Mouse (Mus musculus): ENCODE measurements around the gene Galc.

The Galc gene

GRCm38 (mm10) chr12:98258845-98259517 is at the start of gene Galc:
Gene Galc, minus strand, starts transcription at chr12:98259459.
- in situ Hi-C loops (cut with MseI, MboI) = no loop called here

GRCm38 (mm10) chr12:98307179-98307915 is 48.1 kb upstream of the Galc start:
- in situ Hi-C loops (cut with MseI, MboI) = no loop called here

- in situ Hi-C loops (cut with MseI, MboI) = no loop called here
Measured at GRCm38 (mm10) chr12:98303013-98303412, 43.8 kb upstream of the Galc start.

GRCm38 (mm10) chr12:98301980-98302379 is 42.7 kb upstream of the Galc start:
- in situ Hi-C loops (cut with MseI, MboI) = no loop called here

GRCm38 (mm10) chr12:98294241-98294640 is 35.0 kb upstream of the Galc start:
- in situ Hi-C loops (cut with MseI, MboI) = no loop called here

- in situ Hi-C loops (cut with MseI, MboI) = no loop called here
Measured at GRCm38 (mm10) chr12:98292278-98292677, 33.0 kb upstream of the Galc start.

GRCm38 (mm10) chr12:98290475-98290874 is 31.2 kb upstream of the Galc start:
- in situ Hi-C loops (cut with MseI, MboI) = no loop called here

GRCm38 (mm10) chr12:98284477-98284876 is 25.2 kb upstream of the Galc start:
- in situ Hi-C loops (cut with MseI, MboI) = loop anchor here in 1 of 2 experiments (5.0 kb wide), 1 partner anchor 63 kb away; no protein-coding TSS in a partner anchor

GRCm38 (mm10) chr12:98283487-98283860 is 24.2 kb upstream of the Galc start:
- in situ Hi-C loops (cut with MseI, MboI) = loop anchor here in 1 of 2 experiments (5.0 kb wide), 1 partner anchor 64 kb away; no protein-coding TSS in a partner anchor

GRCm38 (mm10) chr12:98282776-98283486 is 23.7 kb upstream of the Galc start:
- in situ Hi-C loops (cut with MseI, MboI) = loop anchor here in 1 of 2 experiments (5.0 kb wide), 1 partner anchor 64 kb away; no protein-coding TSS in a partner anchor

GRCm38 (mm10) chr12:98280996-98281395 is 21.7 kb upstream of the Galc start:
- in situ Hi-C loops (cut with MseI, MboI) = loop anchor here in 1 of 2 experiments (5.0 kb wide), 1 partner anchor 66 kb away; no protein-coding TSS in a partner anchor

GRCm38 (mm10) chr12:98280530-98280929 is 21.3 kb upstream of the Galc start:
- in situ Hi-C loops (cut with MseI, MboI) = loop anchor here in 1 of 2 experiments (5.0 kb wide), 1 partner anchor 67 kb away; no protein-coding TSS in a partner anchor

- in situ Hi-C loops (cut with MseI, MboI) = loop anchor here in 1 of 2 experiments (10.0 kb wide), 1 partner anchor 72 kb away; no protein-coding TSS in a partner anchor
Measured at GRCm38 (mm10) chr12:98272433-98272832, 13.2 kb upstream of the Galc start.

GRCm38 (mm10) chr12:98270810-98271566 is 11.7 kb upstream of the Galc start:
- in situ Hi-C loops (cut with MseI, MboI) = loop anchor here in 1 of 2 experiments (10.0 kb wide), 1 partner anchor 74 kb away; no protein-coding TSS in a partner anchor

- in situ Hi-C loops (cut with MseI, MboI) = loop anchor here in 1 of 2 experiments (10.0 kb wide), 1 partner anchor 75 kb away; no protein-coding TSS in a partner anchor
Measured at GRCm38 (mm10) chr12:98269791-98270745, 10.8 kb upstream of the Galc start.

- in situ Hi-C loops (cut with MseI, MboI) = no loop called here
Measured at GRCm38 (mm10) chr12:98268441-98269369, 9.4 kb upstream of the Galc start, which contains the start of gene Gpr65. Gene Gpr65, plus strand, starts transcription at chr12:98268635.

GRCm38 (mm10) chr12:98265697-98266096 is 6.4 kb upstream of the Galc start:
- in situ Hi-C loops (cut with MseI, MboI) = no loop called here

GRCm38 (mm10) chr12:98259518-98259852 is 226 bp upstream of the Galc start:
- in situ Hi-C loops (cut with MseI, MboI) = no loop called here

- in situ Hi-C loops (cut with MseI, MboI) = no loop called here
Measured at GRCm38 (mm10) chr12:98258371-98258844, 851 bp downstream of the Galc start.

All from mouse trophoblast stem cell (cell line).